Mouse (Mus musculus) intestine, embryonic 14.5 days (tissue): ENCODE data around the gene Spty2d1. TPM values are rescaled to one million over a fixed set of nuclear protein-coding genes. Genes with fewer than 3 reads are reported as not detected.
"Not testable (repeated sequence)": the region's sequence is repeated elsewhere in the genome, so short reads cannot be mapped to it uniquely, and the experiment has no call there.

Source experiments
- ATAC-seq: fragments of 200-750 bp; cut with Nextera tagmentation; replicated peaks from 2 replicates; pipeline ENCODE4 v1.8.0; 2017; ENCODE audit warnings: low read depth, moderate number of reproducible peaks, moderate TSS enrichment, moderate library complexity; ENCODE audit not compliant: low FRiP score, low TSS enrichment
- DNase-seq: peaks from one replicate; pipeline ENCODE4 v3.0.0-alpha.2; 2018; ENCODE audit warnings: low spot score
- H3K27ac ChIP-seq: fragments of 300-500 bp; sonication (generic); 2 replicates; pipeline ENCODE4 v1.5.1; 2014; ENCODE audit warnings: low read depth, mild to moderate bottlenecking, control low read depth
- H3K27me3 ChIP-seq: fragments of 300-500 bp; sonication (generic); replicated peaks from 2 replicates; pipeline ENCODE4 v1.6.1; 2014; ENCODE audit warnings: low read length, control low read depth; ENCODE audit not compliant: control insufficient read depth, insufficient read depth
- H3K36me3 ChIP-seq: fragments of 300-500 bp; sonication (generic); 2 replicates; pipeline ENCODE4 v1.6.1; 2014; ENCODE audit warnings: low read length, control low read depth; ENCODE audit not compliant: control insufficient read depth, insufficient read depth
- H3K4me1 ChIP-seq: fragments of 300-500 bp; sonication (generic); replicated peaks from 2 replicates; pipeline ENCODE4 v1.6.1; 2014; ENCODE audit warnings: low read length, control low read depth, mixed read lengths; ENCODE audit not compliant: control insufficient read depth, insufficient read depth
- H3K4me2 ChIP-seq: fragments of 300-500 bp; sonication (generic); 2 replicates; pipeline ENCODE4 v1.6.1; 2014; ENCODE audit warnings: low read length
- H3K4me3 ChIP-seq: fragments of 300-500 bp; sonication (generic); 2 replicates; pipeline ENCODE4 v1.5.1; 2014; ENCODE audit warnings: low read depth, low read length, control low read depth, mixed read lengths
- H3K9ac ChIP-seq: fragments of 300-500 bp; sonication (generic); 2 replicates; pipeline ENCODE4 v1.6.1; 2014; ENCODE audit warnings: mild to moderate bottlenecking, low read length
- H3K9me3 ChIP-seq: fragments of 300-500 bp; sonication (generic); 2 replicates; pipeline ENCODE4 v1.6.1; 2016; ENCODE audit warnings: low read length, control low read depth; ENCODE audit not compliant: control insufficient read depth
- WGBS: fragments of 180-500 bp; shearing (Covaris S2); extraction: QIAGEN DNeasy Blood & Tissue Kit; methylation state at CpG from one replicate; pipeline ENCODE4 v1.1.7; 2014; 5-methylcytosine and 5-hydroxymethylcytosine counted together
- polyA plus RNA-seq: library from polyadenylated mRNA; unstranded; fragments of >200 nt; fragmentation: Nextera tagmentation; extraction: Ambion mirVana; gene quantifications from 2 replicates; pipeline ENCODE4 v1.2.1, GENCODE M21; 2014

Spty2d1 gene
- polyA plus RNA-seq, 1 experiment from 2014 or later = 18.0 TPM

DNA sequence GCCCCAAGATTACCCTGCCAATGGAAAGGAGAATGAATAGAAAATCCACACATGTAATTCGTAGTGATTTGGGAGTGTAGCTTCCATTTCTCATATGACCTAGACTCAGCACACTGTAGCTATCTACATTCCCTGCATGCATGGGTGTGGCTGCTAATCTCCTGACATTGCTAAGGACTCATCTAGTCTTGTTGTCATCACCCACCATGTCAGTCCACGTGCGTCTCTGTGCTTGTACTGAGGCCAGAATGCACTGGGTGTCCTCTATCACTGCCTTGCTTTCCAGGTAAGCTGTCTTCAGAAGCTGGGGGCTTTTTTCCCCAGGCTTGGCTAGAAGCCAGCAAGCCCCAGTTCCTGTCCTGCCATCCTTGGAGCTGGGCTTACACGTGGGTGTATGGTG is 18.8 kb downstream of the Spty2d1 start:
- Histone ChIP-seq H3K36me3 (peaks cover 37% of the 10 kb centered on the region), H3K4me1 (peaks cover 20% of the 10 kb centered on the region)
- H3K4me2 ChIP-seq, H3K27ac ChIP-seq, H3K4me3 ChIP-seq, H3K27me3 ChIP-seq, DNase-seq, ATAC-seq, H3K9me3 ChIP-seq, H3K9ac ChIP-seq: not testable (repeated sequence)
- WGBS = 60% methylated on average over 4 of the region's 4 CpGs

DNA sequence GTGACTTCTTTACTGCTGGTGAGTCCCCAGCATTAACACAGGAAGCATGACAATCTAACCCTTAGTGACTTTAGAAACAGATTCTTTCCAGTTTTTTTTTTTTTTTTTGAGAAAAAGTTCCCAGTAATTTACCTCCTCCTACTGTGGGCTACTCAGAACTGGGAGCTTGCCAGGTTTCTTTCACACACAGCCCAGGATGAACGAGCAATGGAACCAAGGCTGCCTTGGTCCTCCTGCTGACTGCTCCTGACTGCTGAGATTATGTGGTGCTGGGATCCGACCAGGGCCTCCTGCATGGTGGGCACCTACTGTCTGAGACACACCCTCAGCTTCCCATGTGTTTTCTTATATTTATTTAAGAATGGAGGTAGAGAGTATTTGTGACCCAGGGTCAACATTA is 21.1 kb downstream of the Spty2d1 start:
- WGBS = 35% methylated on average over 2 of the region's 2 CpGs
- Histone ChIP-seq H3K27me3 (no peaks in the 10 kb centered on the region), H3K36me3 (peaks cover 14% of the 10 kb centered on the region), H3K9ac (no peak overlapping the region), H3K4me2 (no peak overlapping the region), H3K4me1 (peaks cover 20% of the 10 kb centered on the region), H3K9me3 (no peaks in the 10 kb centered on the region), H3K4me3 (no peak overlapping the region), H3K27ac (peak overlapping the region; percentile 43)
- DNase-seq (no peak), ATAC-seq (no peak)

DNA sequence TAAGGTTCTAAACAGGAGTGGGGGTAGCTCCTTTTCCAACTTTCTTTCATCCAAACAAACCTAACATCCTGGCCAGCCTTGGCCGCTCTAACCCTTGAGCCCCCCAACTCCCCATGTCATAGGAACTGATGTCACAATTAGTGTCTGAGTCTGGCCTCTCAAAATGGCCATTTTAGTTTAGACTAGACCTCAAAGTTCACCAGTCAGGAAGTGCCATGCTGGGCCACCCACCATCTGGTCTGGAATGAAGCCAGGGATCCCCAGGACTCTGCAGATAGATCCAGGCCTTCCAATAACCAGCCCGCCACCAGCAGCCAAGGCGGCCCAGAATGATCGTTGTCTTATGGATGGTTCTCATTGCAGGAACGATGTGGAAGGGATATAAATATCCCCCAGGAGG is 21.6 kb downstream of the Spty2d1 start:
- DNase-seq (no peak), ATAC-seq (no peak)
- no peak overlapping the region for H3K4me3 ChIP-seq

DNA sequence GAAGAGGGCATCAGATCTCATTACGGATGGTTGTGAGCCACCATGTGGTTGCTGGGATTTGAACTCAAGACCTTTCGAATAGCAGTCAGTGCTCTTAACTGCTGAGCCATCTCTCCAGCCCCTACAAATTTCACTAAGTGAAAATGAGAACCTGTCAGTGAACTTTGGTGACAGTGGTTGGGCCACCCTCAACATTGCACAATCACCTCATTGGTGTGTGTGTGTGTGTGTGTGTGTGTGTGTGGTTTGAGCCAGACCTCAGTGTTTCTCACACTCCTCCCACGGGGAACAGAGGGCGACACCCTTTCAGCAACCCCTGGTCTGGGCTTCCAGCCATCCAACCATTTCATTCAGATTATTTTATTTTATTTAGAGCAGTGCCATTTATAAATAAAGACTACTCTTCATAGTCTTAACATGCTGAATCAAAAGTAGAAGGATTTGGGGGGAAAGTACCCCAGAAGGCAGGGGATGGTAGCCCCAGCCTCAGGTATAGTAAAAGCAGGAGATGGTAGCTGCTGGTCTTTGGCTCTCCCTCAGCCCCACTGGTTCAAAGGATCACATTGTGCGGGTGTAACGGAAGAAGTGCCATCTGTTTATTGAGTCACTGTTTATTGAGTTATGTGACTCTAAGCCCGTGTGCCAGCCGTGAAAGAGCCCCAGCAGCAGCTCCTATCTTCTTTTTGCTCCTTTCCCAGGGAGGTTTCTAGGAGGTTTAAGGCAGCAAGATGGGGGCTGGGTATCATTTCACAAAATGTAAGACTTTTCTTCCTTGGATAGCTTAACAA is 22.3 kb downstream of the Spty2d1 start:
- ATAC-seq (no peak), DNase-seq (no peak)

More for the DNA sequence above, 21.6 kb downstream of the Spty2d1 start:
- peaks cover 20% of the 10 kb centered on the region for H3K4me1 ChIP-seq
- peak overlapping the region; percentile 43 for H3K27ac ChIP-seq
- 24% methylated on average over 5 of the region's 5 CpGs for WGBS
- no peak overlapping the region for H3K9ac ChIP-seq
- no peaks in the 10 kb centered on the region for H3K27me3 ChIP-seq
- H3K4me2 ChIP-seq = no peak overlapping the region
- no peaks in the 10 kb centered on the region for H3K9me3 ChIP-seq
- H3K36me3 ChIP-seq = peaks cover 10% of the 10 kb centered on the region

DNA sequence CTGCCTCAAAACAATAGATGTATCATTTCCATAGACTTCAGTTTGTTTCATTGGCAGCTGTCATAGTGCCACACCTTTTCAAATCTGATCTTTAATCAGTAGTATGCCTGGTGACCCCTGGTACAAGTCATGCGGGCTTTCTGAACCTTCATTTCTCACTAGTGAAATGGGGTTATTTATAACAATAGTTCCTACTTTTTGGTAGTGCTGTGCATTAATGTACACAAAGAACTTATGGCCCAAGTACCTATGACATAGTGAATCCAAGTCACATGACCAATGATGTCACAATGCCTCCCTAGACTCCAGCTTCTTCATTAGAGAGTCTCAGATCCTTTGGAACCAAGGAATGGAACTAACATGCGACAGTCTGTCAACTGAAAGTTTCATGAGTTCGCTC is 24.9 kb downstream of the Spty2d1 start, which contains the start of gene Gm9999:
TSS of gene Gm9999 (plus strand) at position 301 of the 400 bp plus-strand sequence.
- Histone ChIP-seq H3K4me3 (no peak within 1 kb of the TSS), H3K4me2 (no peak within 1 kb of the TSS), H3K9me3 (no peaks in the 10 kb centered on the region), H3K4me1 (peaks cover 20% of the 10 kb centered on the region), H3K27me3 (no peaks in the 10 kb centered on the region), H3K27ac (no peak within 1 kb of the TSS), H3K9ac (no peak within 1 kb of the TSS), H3K36me3 (no peaks in the 10 kb centered on the region)
- ATAC-seq (no peak), DNase-seq (no peak)
- WGBS = 95% methylated on average over 3 of the region's 3 CpGs

More for the DNA sequence above, 22.3 kb downstream of the Spty2d1 start:
- Histone ChIP-seq H3K27ac (0 out of 2 replicates have a peak overlapping the region, but pooled peaks have one; percentile 27), H3K36me3 (peaks cover 9% of the 10 kb centered on the region), H3K4me2 (no peak overlapping the region), H3K9me3 (no peaks in the 10 kb centered on the region), H3K4me1 (peaks cover 20% of the 10 kb centered on the region), H3K27me3 (no peaks in the 10 kb centered on the region), H3K9ac (no peak overlapping the region), H3K4me3 (no peak overlapping the region)
- 42% methylated on average over 8 of the region's 8 CpGs for WGBS

DNA sequence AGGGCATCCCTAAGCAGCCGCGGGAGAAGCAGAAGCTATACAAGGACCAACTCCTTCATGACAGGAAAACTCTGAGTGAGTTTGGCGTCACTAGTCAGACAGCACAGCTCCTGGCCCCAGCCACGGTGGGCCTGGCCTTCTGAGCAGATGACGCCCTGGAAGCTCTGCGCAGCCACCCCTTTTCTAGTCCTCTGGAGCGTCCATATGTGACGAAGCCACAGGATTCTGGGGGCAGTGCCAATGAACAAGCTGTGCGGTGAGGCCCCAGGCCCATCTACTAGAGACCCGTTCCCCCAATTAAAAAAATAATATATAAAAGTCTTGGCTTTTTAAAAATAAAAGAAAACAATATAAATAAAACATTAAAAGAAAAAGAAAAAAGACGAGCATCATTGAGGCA is 32.8 kb downstream of the Spty2d1 start:
- no peaks in the 10 kb centered on the region for H3K27me3 ChIP-seq
- ATAC-seq (no peak), DNase-seq (peak; percentile 29)
- H3K9me3 ChIP-seq = no peaks in the 10 kb centered on the region
- no peak overlapping the region for H3K27ac ChIP-seq
- H3K4me1 ChIP-seq = no peaks in the 10 kb centered on the region
- WGBS = 89% methylated on average over 11 of the region's 11 CpGs
- no peak overlapping the region for H3K4me2 ChIP-seq
- no peak overlapping the region for H3K4me3 ChIP-seq
- no peak overlapping the region for H3K9ac ChIP-seq
- no peaks in the 10 kb centered on the region for H3K36me3 ChIP-seq

DNA sequence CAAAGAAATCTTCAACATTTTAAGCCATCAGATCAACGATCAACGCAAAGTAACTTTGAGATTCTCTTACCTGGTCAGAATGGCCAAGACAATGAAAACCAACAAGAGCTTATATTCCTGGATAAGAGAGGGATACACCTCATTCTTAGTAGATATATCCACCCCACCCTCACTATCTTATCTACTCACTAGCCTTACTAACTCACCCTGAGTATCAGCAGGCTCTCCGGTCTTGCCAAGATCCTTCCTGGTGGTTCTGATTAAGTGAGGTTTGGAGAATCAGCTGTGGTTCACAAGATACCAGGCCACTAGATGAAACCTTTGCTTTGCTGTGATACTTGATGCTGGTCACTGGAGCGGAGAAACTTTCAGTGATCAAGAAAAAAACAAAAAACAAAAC is 33.6 kb downstream of the Spty2d1 start:
- 95% methylated on average over 4 of the region's 4 CpGs for WGBS
- no peak for DNase-seq

DNA sequence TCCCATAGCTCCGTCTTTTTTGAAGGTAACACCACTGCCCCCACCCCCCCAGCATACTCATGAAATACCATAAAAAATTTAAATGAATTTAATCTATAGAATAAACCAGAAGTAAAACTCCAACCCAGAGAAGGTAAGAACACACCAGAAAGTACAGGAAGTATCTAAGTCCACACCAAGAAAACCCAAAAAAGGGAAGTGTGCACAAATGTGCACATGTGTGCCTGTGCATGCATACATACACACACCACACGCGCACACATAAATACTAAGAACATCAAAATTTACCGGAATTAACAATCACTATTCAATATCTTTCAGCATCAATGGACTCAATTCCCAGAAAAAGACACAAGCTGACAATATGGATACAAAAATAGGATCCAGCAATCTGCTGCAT is 38.3 kb downstream of the Spty2d1 start:
- H3K36me3 ChIP-seq = no peaks in the 10 kb centered on the region
- 88% methylated on average over 4 of the region's 4 CpGs for WGBS
- no peak overlapping the region for H3K9ac ChIP-seq
- H3K9me3 ChIP-seq = no peaks in the 10 kb centered on the region
- DNase-seq (peak; percentile 3), ATAC-seq (no peak)
- no peaks in the 10 kb centered on the region for H3K27me3 ChIP-seq
- H3K4me1 ChIP-seq = no peaks in the 10 kb centered on the region
- no peak overlapping the region for H3K27ac ChIP-seq
- no peak overlapping the region for H3K4me2 ChIP-seq
- no peak overlapping the region for H3K4me3 ChIP-seq

More for the DNA sequence above, 33.6 kb downstream of the Spty2d1 start:
- H3K4me1 ChIP-seq = no peaks in the 10 kb centered on the region
- no peak overlapping the region for H3K4me3 ChIP-seq
- H3K9me3 ChIP-seq = no peaks in the 10 kb centered on the region
- no peak overlapping the region for H3K4me2 ChIP-seq
- H3K9ac ChIP-seq = no peak overlapping the region
- ATAC-seq = no peak
- no peaks in the 10 kb centered on the region for H3K36me3 ChIP-seq
- H3K27ac ChIP-seq = no peak overlapping the region
- H3K27me3 ChIP-seq = no peaks in the 10 kb centered on the region

DNA sequence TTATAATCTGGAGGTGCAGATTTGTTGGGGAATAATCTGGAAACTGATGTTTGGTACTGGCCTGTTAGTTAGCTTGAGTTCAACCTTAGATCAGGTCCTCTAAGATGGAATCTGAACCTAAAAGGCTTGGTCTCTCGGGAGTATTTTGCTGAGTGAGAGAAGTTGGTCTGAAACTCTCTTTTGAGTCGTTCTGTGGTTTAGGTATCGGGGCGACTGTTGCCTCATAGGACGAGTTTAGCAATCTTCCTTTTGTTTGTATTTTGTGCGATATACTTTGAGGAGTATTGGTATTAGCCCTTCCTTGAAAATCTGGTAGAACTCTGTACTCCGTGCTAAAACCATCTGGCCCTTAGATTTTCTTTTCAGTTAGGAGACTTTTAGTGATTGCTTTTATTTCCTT is 44.1 kb downstream of the Spty2d1 start:
- H3K36me3 ChIP-seq = no peaks in the 10 kb centered on the region
- DNase-seq (peak; percentile 21), ATAC-seq (no peak)
- no peak overlapping the region for H3K4me3 ChIP-seq
- no peaks in the 10 kb centered on the region; the same call in 1 of the 2 replicates for H3K4me1 ChIP-seq
- no peak overlapping the region for H3K4me2 ChIP-seq
- H3K9me3 ChIP-seq = no peaks in the 10 kb centered on the region
- 84% methylated on average over 7 of the region's 7 CpGs for WGBS
- no peak overlapping the region for H3K9ac ChIP-seq
- H3K27me3 ChIP-seq = no peaks in the 10 kb centered on the region
- no peak overlapping the region for H3K27ac ChIP-seq
